Mouse (Mus musculus) intestine, postnatal 0 days (tissue): Measurements from ENCODE around the gene Chmp5. TPM values are rescaled to one million over a fixed set of nuclear protein-coding genes. Genes with fewer than 3 reads are reported as not detected.

Source experiments
- ATAC-seq: fragments of 200-750 bp; cut with Nextera tagmentation; 2 replicates; pipeline ENCODE4 v1.8.0; 2017; ENCODE audit warnings: mild to moderate bottlenecking, moderate TSS enrichment, moderate library complexity
- H3K27ac ChIP-seq: fragments of 300-500 bp; sonication (generic); 2 replicates; pipeline ENCODE4 v1.5.1; 2014; ENCODE audit warnings: mild to moderate bottlenecking, low read depth, low read length, moderate library complexity
- H3K27me3 ChIP-seq: fragments of 300-500 bp; sonication (generic); replicated peaks from 2 replicates; pipeline ENCODE4 v1.6.1; 2014; ENCODE audit warnings: low read length, mixed read lengths; ENCODE audit not compliant: control insufficient read depth, insufficient read depth
- H3K36me3 ChIP-seq: fragments of 300-500 bp; sonication (generic); 2 replicates; pipeline ENCODE4 v1.6.1; 2014; ENCODE audit warnings: mild to moderate bottlenecking, moderate library complexity; ENCODE audit not compliant: control insufficient read depth, insufficient read depth
- H3K4me1 ChIP-seq: fragments of 300-500 bp; sonication (generic); replicated peaks from 2 replicates; pipeline ENCODE4 v1.6.1; 2014; ENCODE audit warnings: antibody characterized with exemption, low read length, mixed read lengths; ENCODE audit not compliant: control insufficient read depth, insufficient read depth
- H3K4me2 ChIP-seq: fragments of 300-500 bp; sonication (generic); replicated peaks from 2 replicates; pipeline ENCODE4 v1.6.1; 2014; ENCODE audit warnings: low read depth, mild to moderate bottlenecking, moderate library complexity
- H3K4me3 ChIP-seq: fragments of 300-500 bp; sonication (generic); 2 replicates; pipeline ENCODE4 v1.5.1; 2014; ENCODE audit warnings: low read depth, low read length
- H3K9ac ChIP-seq: fragments of 300-500 bp; sonication (generic); 2 replicates; pipeline ENCODE4 v1.6.1; 2014; ENCODE audit warnings: mild to moderate bottlenecking, low read depth, low read length
- H3K9me3 ChIP-seq: fragments of 300-500 bp; sonication (generic); 2 replicates; pipeline ENCODE4 v1.6.1; 2016; ENCODE audit warnings: mixed run types; ENCODE audit not compliant: control insufficient read depth
- CTCF ChIP-seq: sonication (generic); IDR thresholded peaks from 2 replicates; pipeline ENCODE4 v1.5.1; 2016; ENCODE audit warnings: low read depth, mild to moderate bottlenecking, control low read depth, antibody characterized with exemption, moderate library complexity
- WGBS: fragments of 180-500 bp; shearing (Covaris S2); extraction: QIAGEN DNeasy Blood & Tissue Kit; methylation state at CpG from one replicate; pipeline ENCODE4 v1.1.7; 2014; 5-methylcytosine and 5-hydroxymethylcytosine counted together
- polyA plus RNA-seq: library from polyadenylated mRNA; unstranded; fragments of >200 nt; fragmentation: Nextera tagmentation; extraction: Ambion mirVana; gene quantifications from 2 replicates; pipeline ENCODE4 v1.2.1, GENCODE M21; 2015

Gene Chmp5
- polyA plus RNA-seq, 1 experiment from 2014 or later = 136 TPM

GRCm38 (mm10) chr4:40908261-40908969, 39.8 kb upstream of the Chmp5 start:
- Histone ChIP-seq H3K4me1 (no peaks in the 10 kb centered on the region), H3K27me3 (peaks cover 8% of the 10 kb centered on the region; the same call in 1 of the 2 replicates), H3K9me3 (no peaks in the 10 kb centered on the region), H3K9ac (no peak overlapping the region), H3K4me3 (peak overlapping the region; percentile 16; the same call in 1 of the 2 replicates), H3K36me3 (no peaks in the 10 kb centered on the region), H3K4me2 (peak overlapping the region; percentile 49), H3K27ac (no peak overlapping the region)
- WGBS = 17% methylated on average over 20 of the region's 20 CpGs
- ATAC-seq = peak; percentile 68
- no peak for TF ChIP-seq CTCF

DNA sequence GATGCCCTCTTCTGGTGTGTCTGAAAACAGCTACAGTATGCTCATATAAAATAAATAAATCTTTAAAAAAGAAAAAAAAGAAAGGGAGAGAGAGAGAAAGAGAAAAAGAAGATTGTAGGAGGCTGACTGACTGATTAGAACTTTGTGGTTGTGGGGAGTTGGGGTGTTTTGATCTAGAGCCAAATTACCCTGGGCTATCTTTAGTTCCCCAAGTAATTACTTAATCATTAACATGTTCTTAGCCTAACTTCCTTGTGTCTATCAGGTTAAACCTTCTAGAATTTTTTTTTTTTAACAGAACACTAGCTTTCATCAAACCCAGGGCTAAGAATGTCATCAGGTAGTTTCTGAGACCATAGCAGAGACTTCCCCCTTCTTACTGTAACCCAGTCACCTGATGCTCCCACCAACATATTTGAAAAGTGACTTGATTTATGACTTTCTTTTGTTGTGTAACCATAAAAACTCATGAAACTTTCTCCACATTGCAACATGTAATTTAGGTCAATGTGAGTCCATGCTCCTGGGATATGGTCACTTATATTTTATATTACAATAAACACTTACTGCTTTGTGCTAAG, 33.8 kb upstream of the Chmp5 start:
- peak; percentile 31; the same call in 1 of the 2 replicates for ATAC-seq
- Histone ChIP-seq H3K27ac (no peak overlapping the region), H3K4me3 (no peak overlapping the region), H3K36me3 (no peaks in the 10 kb centered on the region), H3K4me1 (peaks cover 4% of the 10 kb centered on the region; the same call in 1 of the 2 replicates), H3K4me2 (no peak overlapping the region), H3K9ac (no peak overlapping the region), H3K9me3 (no peaks in the 10 kb centered on the region), H3K27me3 (peaks cover 13% of the 10 kb centered on the region; the same call in 1 of the 2 replicates)
- no peak for TF ChIP-seq CTCF

- H3K9ac ChIP-seq = no peak overlapping the region
Measured at GRCm38 (mm10) chr4:40915947-40916346, 32.3 kb upstream of the Chmp5 start.

DNA sequence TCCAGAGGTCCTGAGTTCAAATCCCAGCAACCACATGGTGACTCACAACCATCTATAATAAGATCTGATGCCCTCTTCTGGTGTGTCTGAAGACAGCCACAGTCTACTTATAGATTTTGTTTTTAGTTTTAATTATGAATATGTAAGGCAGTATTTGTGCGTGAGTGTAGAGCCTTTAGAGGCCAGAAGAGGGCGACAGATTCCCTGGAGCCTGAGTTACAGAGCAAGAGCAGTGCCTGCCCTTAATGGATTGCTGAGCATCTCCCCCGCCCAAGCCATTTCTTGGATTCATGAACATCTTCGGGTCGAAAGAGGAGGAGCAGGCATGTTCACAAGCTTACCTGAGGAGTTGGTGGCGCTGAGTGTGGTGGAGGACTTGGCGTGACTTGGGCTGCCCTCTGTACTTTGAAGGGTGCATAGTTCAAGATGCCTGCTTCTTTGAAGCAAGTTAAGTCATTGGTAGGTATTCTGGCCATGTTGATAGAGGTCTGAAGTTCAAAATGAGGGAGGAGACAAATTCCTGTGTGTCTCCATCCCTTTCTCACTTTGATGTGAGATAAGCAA, 31.5 kb upstream of the Chmp5 start:
- Histone ChIP-seq H3K4me2 (no peak overlapping the region), H3K27me3 (peaks cover 13% of the 10 kb centered on the region; the same call in 1 of the 2 replicates), H3K9me3 (no peaks in the 10 kb centered on the region), H3K4me3 (no peak overlapping the region), H3K27ac (no peak overlapping the region), H3K4me1 (peaks cover 4% of the 10 kb centered on the region; the same call in 1 of the 2 replicates), H3K36me3 (no peaks in the 10 kb centered on the region), H3K9ac (no peak overlapping the region)
- WGBS = 91% methylated on average over 7 of the region's 7 CpGs
- ATAC-seq = no peak
- TF ChIP-seq CTCF = peak; percentile 40

More at GRCm38 (mm10) chr4:40915947-40916346, 32.3 kb upstream of the Chmp5 start:
- H3K9me3 ChIP-seq = no peaks in the 10 kb centered on the region
- 76% methylated on average over 5 of the region's 5 CpGs for WGBS
- H3K4me2 ChIP-seq = no peak overlapping the region
- H3K27me3 ChIP-seq = peaks cover 13% of the 10 kb centered on the region; the same call in 1 of the 2 replicates
- no peak for ATAC-seq
- H3K4me1 ChIP-seq = peaks cover 4% of the 10 kb centered on the region; the same call in 1 of the 2 replicates
- H3K4me3 ChIP-seq = no peak overlapping the region
- H3K36me3 ChIP-seq = no peaks in the 10 kb centered on the region
- TF ChIP-seq CTCF = no peak
- H3K27ac ChIP-seq = no peak overlapping the region

- H3K27ac ChIP-seq = no peak within 1 kb of the TSS
- H3K9ac ChIP-seq = no peak within 1 kb of the TSS
- 22% methylated on average over 3 of the region's 3 CpGs for WGBS
- H3K4me3 ChIP-seq = no peak within 1 kb of the TSS
- no peaks in the 10 kb centered on the region for H3K9me3 ChIP-seq
- H3K4me2 ChIP-seq = no peak within 1 kb of the TSS
- no peaks in the 10 kb centered on the region for H3K36me3 ChIP-seq
- H3K4me1 ChIP-seq = peaks cover under 1% of the 10 kb centered on the region; the same call in 1 of the 2 replicates
- no peak for ATAC-seq
- TF ChIP-seq CTCF = no peak
- peaks cover 13% of the 10 kb centered on the region; the same call in 1 of the 2 replicates for H3K27me3 ChIP-seq
Measured at GRCm38 (mm10) chr4:40919785-40920184, 28.4 kb upstream of the Chmp5 start, which contains the start of gene Spink4. Gene Spink4 (plus strand): TSS chr4:40920052.

- no peak overlapping the region for H3K9ac ChIP-seq
- no peak for TF ChIP-seq CTCF
- no peaks in the 10 kb centered on the region for H3K36me3 ChIP-seq
- H3K27me3 ChIP-seq = peaks cover 12% of the 10 kb centered on the region; the same call in 1 of the 2 replicates
- ATAC-seq = no peak
- H3K4me3 ChIP-seq = no peak overlapping the region
- H3K4me1 ChIP-seq = no peaks in the 10 kb centered on the region; the same call in 1 of the 2 replicates
- WGBS = 88% methylated on average over 2 of the region's 2 CpGs
- no peaks in the 10 kb centered on the region for H3K9me3 ChIP-seq
- no peak overlapping the region for H3K27ac ChIP-seq
- H3K4me2 ChIP-seq = no peak overlapping the region
Measured at GRCm38 (mm10) chr4:40920576-40920975, 27.6 kb upstream of the Chmp5 start.
